Mouse (Mus musculus) liver, adult 2 months (tissue): ENCODE results near the gene Chga.

ENCODE experiments used
- CTCF ChIP-seq: fragments of 200-500 bp; IDR thresholded peaks from 2 replicates; pipeline ENCODE4 v1.5.1; 2011; ENCODE audit warnings: low read depth, low read length, control low read depth
- POLR2A ChIP-seq: fragments of 200-500 bp; IDR thresholded peaks from 2 replicates; pipeline ENCODE4 v1.6.1; 2011; ENCODE audit warnings: low read length, control low read depth; ENCODE audit not compliant: insufficient read depth; ENCODE audit errors: extremely low read depth

DNA sequence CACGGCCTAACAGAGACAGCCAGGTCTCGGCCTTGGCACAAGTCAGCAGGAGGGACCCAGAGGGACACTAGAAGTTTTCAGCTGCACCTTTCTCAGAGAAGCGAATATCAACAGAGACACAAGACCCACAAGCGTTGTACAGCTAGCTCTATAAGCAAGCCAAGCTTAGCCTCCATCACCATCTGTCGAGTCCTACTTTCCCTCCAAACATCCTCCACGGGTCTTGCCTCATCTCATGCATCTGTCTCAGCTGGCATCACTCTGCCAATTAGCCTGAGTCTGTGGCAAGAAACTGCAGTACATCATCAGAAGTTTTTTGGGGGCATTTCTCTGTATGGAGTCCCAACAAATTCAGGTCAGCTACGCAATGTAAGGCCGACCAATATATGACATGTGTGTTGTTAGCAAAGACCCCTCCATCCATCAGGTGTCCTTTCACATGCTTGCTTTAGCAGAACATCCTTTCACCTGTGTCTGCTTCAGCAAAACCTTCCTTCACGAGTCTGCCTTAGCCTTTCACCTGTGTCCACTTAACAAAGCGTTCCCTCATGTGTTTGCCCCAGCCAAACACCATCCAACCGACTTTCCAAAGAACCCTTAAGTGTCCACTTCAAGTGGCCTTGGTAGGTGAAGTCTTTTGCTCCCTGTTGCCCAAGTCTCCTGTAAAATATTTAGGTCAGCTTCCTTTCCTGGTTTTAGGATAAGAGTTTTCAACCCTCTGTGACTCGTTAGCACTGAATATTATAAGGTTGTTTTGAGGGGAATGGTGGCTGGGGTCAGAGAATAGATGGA, 34.6 kb upstream of the Chga start:
- TF ChIP-seq POLR2A (no peak), CTCF (no peak)
